Mouse (Mus musculus): ENCODE results near the gene Macrod2.

DNA sequence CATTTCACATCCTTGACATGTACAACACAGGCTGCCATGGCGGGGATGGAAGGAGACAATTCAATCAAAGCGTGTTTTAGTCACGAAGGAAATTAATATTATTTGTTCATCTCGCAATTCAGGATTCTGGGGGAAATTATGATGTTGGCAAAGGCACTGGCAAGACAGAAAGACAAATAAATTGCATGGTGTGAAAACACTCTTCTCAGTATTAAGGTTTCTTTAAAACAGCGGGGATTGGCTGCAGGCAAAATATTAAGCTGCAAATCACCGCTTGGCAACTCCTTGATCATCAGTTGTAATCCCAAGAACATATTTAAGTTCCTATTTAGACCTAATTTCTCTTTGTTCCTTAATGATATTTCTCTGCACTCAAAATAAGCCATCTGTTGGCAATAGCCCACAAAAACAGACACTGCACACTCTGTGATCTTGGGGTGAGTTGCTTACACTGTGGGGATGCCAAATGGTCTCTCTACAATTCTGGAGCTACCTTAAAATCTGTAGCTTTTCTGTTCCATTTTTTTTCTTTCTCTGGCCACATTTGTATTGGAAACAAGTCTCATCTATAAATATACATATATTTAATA lies 1466.7 kb downstream of the Macrod2 start:
- TF ChIP-seq POLR2A (IDR thresholded peaks at IDR 0.05; ENCODE audit: borderline replicate concordance, insufficient read depth, low read length) (no peak), CTCF (IDR thresholded peaks at IDR 0.05; ENCODE audit: borderline replicate concordance, insufficient read depth, low read depth, low read length) (no peak)

All from cerebellum, adult 2 months (tissue).